Mouse (Mus musculus) heart, adult 2 months (tissue): ENCODE data around the gene Ociad1. TPM values are rescaled to one million over a fixed set of nuclear protein-coding genes. Genes with fewer than 3 reads are reported as not detected.
A peak's percentile ranks its signal among the peaks of the same experiment; 100 is the strongest.

Experiments
- DNase-seq, 2 experiments: peaks; one replicate each; pipeline ENCODE4 v3.0.0; 2021
- H3K27ac ChIP-seq: fragments of 200-600 bp; 2 replicates; pipeline ENCODE4 v1.8.1; 2022
- H3K27me3 ChIP-seq: fragments of 200-500 bp; 2 replicates; pipeline ENCODE4 v1.6.1; 2012; ENCODE audit warnings: mild to moderate bottlenecking, low read length, inconsistent platforms, mixed read lengths; ENCODE audit not compliant: control insufficient read depth, insufficient read depth
- H3K36me3 ChIP-seq: fragments of 200-500 bp; 2 replicates; pipeline ENCODE4 v1.6.1; 2012; ENCODE audit warnings: low read length, inconsistent platforms; ENCODE audit not compliant: control insufficient read depth, insufficient read depth
- H3K4me1 ChIP-seq: fragments of 200-500 bp; 2 replicates; pipeline ENCODE4 v1.6.1; 2011; ENCODE audit warnings: low read length; ENCODE audit not compliant: control insufficient read depth, insufficient read depth
- H3K4me3 ChIP-seq: fragments of 200-600 bp; 2 replicates; pipeline ENCODE4 v1.8.1; 2022
- H3K79me2 ChIP-seq: fragments of 200-500 bp; replicated peaks from 2 replicates; pipeline ENCODE4 v1.6.1; 2012; ENCODE audit warnings: mild to moderate bottlenecking, inconsistent platforms, low read length, moderate library complexity, mixed read lengths; ENCODE audit not compliant: control insufficient read depth, insufficient read depth
- H3K9ac ChIP-seq: fragments of 200-500 bp; 2 replicates; pipeline ENCODE4 v1.6.1; 2012; ENCODE audit warnings: low read depth, mild to moderate bottlenecking, control low read depth, inconsistent platforms, low read length, mixed read lengths
- CTCF ChIP-seq: fragments of 200-600 bp; IDR thresholded peaks from 2 replicates; pipeline ENCODE4 v1.8.1; 2022; ENCODE audit warnings: antibody characterized with exemption, mild to moderate bottlenecking, moderate library complexity
- EP300 ChIP-seq: fragments of 200-500 bp; IDR thresholded peaks from 2 replicates; pipeline ENCODE4 v1.6.1; 2011; ENCODE audit warnings: low read depth, low read length, control low read depth; ENCODE audit not compliant: insufficient read depth
- POLR2A ChIP-seq: fragments of 200-500 bp; IDR thresholded peaks from 2 replicates; pipeline ENCODE4 v1.6.1; 2011; ENCODE audit warnings: mild to moderate bottlenecking, low read depth, low read length, control low read depth; ENCODE audit not compliant: insufficient read depth
- WGBS: fragments of 180-500 bp; shearing (Covaris S2); methylation state at CpG from one replicate; pipeline ENCODE4 v1.1.7; 2018; 5-methylcytosine and 5-hydroxymethylcytosine counted together
- intact Hi-C: fragments of 180-260 bp; cut with DNase I; formaldehyde crosslinking; loops from one replicate; pipeline ENCODE4 v1.15.1; 2025
- polyA plus RNA-seq: library from polyadenylated mRNA; depleted of rRNA; stranded (reverse); fragments of >200 nt; gene quantifications from 2 replicates; pipeline ENCODE4 v1.2.3, GENCODE M21; 2012
- total RNA-seq, 2 experiments: library from RNA; stranded (reverse); gene quantifications; 2 replicates each; pipeline ENCODE4 v1.2.3; 2021

Ociad1 gene
- total and polyA plus RNA-seq, 3 experiments: 83.4 to 249 (median 232) TPM

- Histone ChIP-seq H3K79me2 (no peaks in the 10 kb centered on the region), H3K9ac (no peak overlapping the region), H3K27me3 (no peaks in the 10 kb centered on the region), H3K4me1 (no peaks in the 10 kb centered on the region), H3K27ac (no peak overlapping the region), H3K4me3 (no peak overlapping the region), H3K36me3 (no peaks in the 10 kb centered on the region)
- intact Hi-C loops: no loop called here
- TF ChIP-seq CTCF (no peak), EP300 (no peak)
- WGBS: 44% methylated on average over 7 of the region's 7 CpGs
- DNase-seq: no peak
These were observed 60.9 kb downstream of the Ociad1 start for GRCm38 (mm10) chr5:73353519-73353918.

- no peak overlapping the region for H3K4me3 ChIP-seq
- H3K36me3 ChIP-seq: no peaks in the 10 kb centered on the region
- intact Hi-C loops: no loop called here
- no peaks in the 10 kb centered on the region for H3K79me2 ChIP-seq
- H3K27ac ChIP-seq: no peak overlapping the region
- WGBS: 32% methylated on average over 3 of the region's 3 CpGs
- H3K27me3 ChIP-seq: no peaks in the 10 kb centered on the region
- H3K4me1 ChIP-seq: no peaks in the 10 kb centered on the region
- TF ChIP-seq POLR2A: no peak
- no peak for TF ChIP-seq EP300
- H3K9ac ChIP-seq: no peak overlapping the region
- no peak for DNase-seq
These were observed 61.4 kb downstream of the Ociad1 start for GRCm38 (mm10) chr5:73353978-73354377.

GRCm38 (mm10) chr5:73355393-73355792 is 62.8 kb downstream of the Ociad1 start:
- DNase-seq: no peak
- Histone ChIP-seq H3K4me3 (no peak overlapping the region), H3K9ac (no peak overlapping the region), H3K79me2 (no peaks in the 10 kb centered on the region), H3K27ac (no peak overlapping the region), H3K27me3 (no peaks in the 10 kb centered on the region), H3K36me3 (no peaks in the 10 kb centered on the region), H3K4me1 (no peaks in the 10 kb centered on the region; the same call in 1 of the 2 replicates)
- intact Hi-C loops: no loop called here
- no peak for TF ChIP-seq POLR2A
- no peak for TF ChIP-seq EP300
- TF ChIP-seq CTCF: no peak
- WGBS: 65% methylated on average over 5 of the region's 5 CpGs

- Histone ChIP-seq H3K9ac (no peak overlapping the region), H3K36me3 (no peaks in the 10 kb centered on the region), H3K4me1 (no peaks in the 10 kb centered on the region; the same call in 1 of the 2 replicates), H3K27me3 (no peaks in the 10 kb centered on the region), H3K79me2 (no peaks in the 10 kb centered on the region), H3K4me3 (no peak overlapping the region), H3K27ac (no peak overlapping the region; the same call in 1 of the 2 replicates)
- no peak for TF ChIP-seq EP300
- no peak for TF ChIP-seq POLR2A
- TF ChIP-seq CTCF: no peak
- 42% methylated on average over 6 of the region's 6 CpGs for WGBS
- intact Hi-C loops: no loop called here
- peak in 1 of 2 experiments; percentile 17 for DNase-seq
These were observed 66.7 kb downstream of the Ociad1 start for GRCm38 (mm10) chr5:73359134-73359751.

GRCm38 (mm10) chr5:73359752-73360141 is 67.2 kb downstream of the Ociad1 start:
- no peak overlapping the region for H3K9ac ChIP-seq
- TF ChIP-seq CTCF: no peak
- H3K36me3 ChIP-seq: no peaks in the 10 kb centered on the region
- no peaks in the 10 kb centered on the region for H3K27me3 ChIP-seq
- H3K27ac ChIP-seq: no peak overlapping the region; the same call in 1 of the 2 replicates
- no peaks in the 10 kb centered on the region for H3K79me2 ChIP-seq
- WGBS: 33% methylated on average over 12 of the region's 12 CpGs
- H3K4me3 ChIP-seq: no peak overlapping the region
- intact Hi-C loops: no loop called here
- no peaks in the 10 kb centered on the region; the same call in 1 of the 2 replicates for H3K4me1 ChIP-seq
- DNase-seq: no peak

- no peak for DNase-seq
- intact Hi-C loops: no loop called here
- Histone ChIP-seq H3K27me3 (no peaks in the 10 kb centered on the region), H3K36me3 (no peaks in the 10 kb centered on the region), H3K9ac (no peak overlapping the region), H3K79me2 (no peaks in the 10 kb centered on the region), H3K4me1 (no peaks in the 10 kb centered on the region; the same call in 1 of the 2 replicates), H3K4me3 (no peak overlapping the region), H3K27ac (no peak overlapping the region)
- WGBS: 27% methylated on average over 12 of the region's 12 CpGs
- TF ChIP-seq EP300: no peak
- TF ChIP-seq CTCF: no peak
- no peak for TF ChIP-seq POLR2A
These were observed 67.7 kb downstream of the Ociad1 start for GRCm38 (mm10) chr5:73360240-73360639.
